Mouse (Mus musculus) heart, postnatal 0 days (tissue): ENCODE data around the gene Eif2b1.
"Not testable (repeated sequence)": the region's sequence is repeated elsewhere in the genome, so short reads cannot be mapped to it uniquely, and the experiment has no call there.

Experiments used
- CTCF ChIP-seq: IDR thresholded peaks from 2 replicates; pipeline ENCODE4 v1.5.1; 2016; ENCODE audit warnings: antibody characterized with exemption, control low read depth, low read depth
- EP300 ChIP-seq: IDR thresholded peaks from 2 replicates; pipeline ENCODE4 v1.6.1; 2016; ENCODE audit warnings: antibody characterized with exemption, low read depth

DNA sequence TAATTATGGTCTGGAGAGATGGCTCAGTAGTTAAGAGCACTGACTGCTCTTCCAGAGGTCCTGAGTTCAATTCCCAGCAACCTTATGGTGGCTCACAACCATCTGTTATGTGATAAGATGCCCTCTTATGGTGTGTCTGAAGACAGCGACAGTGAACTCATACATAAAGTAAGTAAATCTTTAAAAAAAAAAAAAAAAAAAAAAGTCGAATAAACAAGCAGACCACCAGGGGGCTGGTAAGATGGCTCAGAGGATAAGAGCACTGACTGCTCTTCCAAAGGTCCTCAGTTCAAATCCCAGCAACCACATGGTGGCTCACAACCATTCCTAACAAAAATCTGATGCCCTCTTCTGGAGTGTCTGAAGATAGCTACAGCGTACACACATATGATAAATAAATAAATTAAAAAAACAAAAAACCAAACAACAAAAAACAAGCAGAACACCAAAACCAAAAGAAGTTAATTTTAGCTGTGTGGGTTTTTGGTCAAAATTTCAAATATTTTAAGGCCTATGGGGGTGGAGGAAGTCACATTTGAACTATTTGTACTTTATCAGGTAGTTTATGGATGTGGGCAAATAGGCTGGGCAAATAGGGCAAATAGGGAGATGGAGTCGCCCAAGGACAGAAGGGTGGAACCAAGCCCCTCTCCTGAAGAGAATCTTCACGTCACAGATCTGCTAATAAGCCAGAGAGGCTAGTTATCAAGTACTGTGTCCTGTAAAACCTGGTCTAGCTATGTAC lies 27.4 kb downstream of the Eif2b1 start:
- TF ChIP-seq CTCF, EP300: not testable (repeated sequence)
